Mouse (Mus musculus) MEL (cell line): ENCODE measurements around the gene Asb2.

Experiments used
- CHD2 ChIP-seq: IDR thresholded peaks from 2 replicates; pipeline ENCODE4 v1.6.1; 2011; ENCODE audit warnings: low read length, improper control_type of control experiment
- CTCF ChIP-seq, 3 experiments: IDR thresholded peaks in 2 of 3; conservative IDR thresholded peaks in 1 of 3; 2 replicates each; pipeline ENCODE4 v1.5.1; 2011 to 2012; ENCODE audit warnings: low read length in 3 of 3, low read depth in 2 of 3, mild to moderate bottlenecking in 2 of 3, improper control_type of control experiment in 1 of 3, inconsistent platforms in 1 of 3, mixed read lengths in 1 of 3, moderate library complexity in 1 of 3; ENCODE audit not compliant: control insufficient read depth in 1 of 3, insufficient read depth in 1 of 3, poor library complexity in 1 of 3, severe bottlenecking in 1 of 3
- EP300 ChIP-seq, 2 experiments: IDR thresholded peaks; 2 replicates each; pipeline ENCODE4 v1.6.1; 2011; ENCODE audit warnings: improper control_type of control experiment in 2 of 2, low read length in 2 of 2, low read depth in 1 of 2, mild to moderate bottlenecking in 1 of 2
- MAFK ChIP-seq: IDR thresholded peaks from 2 replicates; pipeline ENCODE4 v1.6.1; 2011; ENCODE audit warnings: low read depth, mild to moderate bottlenecking, low read length, improper control_type of control experiment, borderline replicate concordance
- MAX ChIP-seq: IDR thresholded peaks from 2 replicates; pipeline ENCODE4 v1.6.1; 2011; ENCODE audit warnings: low read length, improper control_type of control experiment
- POLR2A ChIP-seq, 2 experiments: IDR thresholded peaks; 2 replicates each; pipeline ENCODE4 v1.6.1; 2011 to 2012; ENCODE audit warnings: low read length in 2 of 2, mild to moderate bottlenecking in 2 of 2, control low read depth in 1 of 2, improper control_type of control experiment in 1 of 2, low read depth in 1 of 2, moderate library complexity in 1 of 2; ENCODE audit not compliant: control insufficient read depth in 1 of 2, insufficient read depth in 1 of 2, poor library complexity in 1 of 2
- RAD21 ChIP-seq: IDR thresholded peaks from 2 replicates; pipeline ENCODE4 v1.6.1; 2011; ENCODE audit warnings: mild to moderate bottlenecking, low read depth, low read length, improper control_type of control experiment
- SIN3A ChIP-seq: IDR thresholded peaks from 2 replicates; pipeline ENCODE4 v1.6.1; 2012; ENCODE audit warnings: low read length, improper control_type of control experiment, inconsistent platforms
- TCF12 ChIP-seq: IDR thresholded peaks from 2 replicates; pipeline ENCODE4 v1.6.1; 2014; ENCODE audit warnings: low read depth, mild to moderate bottlenecking, inconsistent platforms, low read length, improper control_type of control experiment, moderate library complexity

DNA sequence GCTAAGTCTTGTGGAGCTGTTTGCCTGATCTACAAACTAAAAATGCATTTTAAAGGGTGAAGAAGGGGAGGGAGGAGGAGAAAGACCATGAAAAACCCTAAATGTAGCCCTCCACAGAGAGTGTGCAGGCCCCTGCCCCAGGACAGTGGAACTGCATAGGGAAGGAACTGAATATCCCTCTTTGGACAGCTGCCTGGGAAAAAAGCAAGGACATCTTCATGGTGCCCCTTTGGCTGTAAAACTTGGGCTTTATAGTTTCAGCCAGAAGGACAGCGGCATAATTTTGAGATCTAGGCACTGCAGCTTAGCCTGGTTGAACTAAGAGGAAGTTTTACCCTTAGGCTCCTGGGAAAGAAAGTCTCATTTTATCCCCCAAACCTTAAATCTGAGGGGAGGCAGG lies 52.8 kb downstream of the Asb2 start:
- TF ChIP-seq CTCF (IDR thresholded peaks at IDR 0.05 in 2 of 3, conservative IDR thresholded peaks at IDR 0.05 in 1 of 3; ENCODE audit: control insufficient read depth in 1 of 3, insufficient read depth in 1 of 3, low read depth in 2 of 3, low read length in 3 of 3, poor library complexity in 1 of 3, severe bottlenecking in 1 of 3) (no peak), RAD21 (no peak), POLR2A (IDR thresholded peaks at IDR 0.05; ENCODE audit: control insufficient read depth in 1 of 2, insufficient read depth in 1 of 2, low read depth in 1 of 2, low read length in 2 of 2, poor library complexity in 1 of 2) (no peak), EP300 (IDR thresholded peaks at IDR 0.05; ENCODE audit: low read depth in 1 of 2, low read length in 2 of 2) (no peak), TCF12 (no peak), CHD2 (no peak), SIN3A (no peak), MAFK (no peak), MAX (no peak)
